Mouse (Mus musculus) embryonic stem cell, embryonic (primary cell): ENCODE results near the gene Atad1.
"Not testable (repeated sequence)": the region's sequence is repeated elsewhere in the genome, so short reads cannot be mapped to it uniquely, and the experiment has no call there.

Experiments used
- CTCF ChIA-PET, 4 experiments: fragments of 300-600 bp in 2 of 4; fragments of 350-600 bp in 2 of 4; sonication (Branson Sonifier 250); formaldehyde crosslinking; loops; one replicate each; lab custom pipeline; 2022; ENCODE audit warnings: inconsistent platforms in 2 of 4; lab: Charles Lee
- POLR2A ChIA-PET, 4 experiments: fragments of 300-600 bp in 2 of 4; fragments of 350-600 bp in 2 of 4; sonication (Branson Sonifier 250); formaldehyde crosslinking; loops; one replicate each; lab custom pipeline; 2022; ENCODE audit warnings: antibody characterized with exemption in 4 of 4, inconsistent platforms in 1 of 4; lab: Charles Lee

Gene Atad1

GRCm38 (mm10) chr19:32739686-32740085 is at the start of gene Atad1:
Atad1 (minus strand) TSS chr19:32739786.
- ChIA-PET POLR2A (interaction anchor here in 2 of 4 experiments (1.5 to 4.9 kb wide), 4 partner anchors 9 to 16 kb away, joined by 3 to 41 read pairs (median 6); no protein-coding TSS in a partner anchor), CTCF (interaction anchor here in 2 of 4 experiments (0.6 to 1.0 kb wide), 3 partner anchors 9 to 224 kb away, joined by 4 to 7 read pairs (median 5); no protein-coding TSS in a partner anchor)

- POLR2A ChIA-PET, result interaction anchor here in 2 of 4 experiments (1.3 to 1.4 kb wide), 2 partner anchors 8 to 75 kb away, joined by 3 read pairs; no protein-coding TSS in a partner anchor
- CTCF ChIA-PET, result not testable (repeated sequence)
Measured at GRCm38 (mm10) chr19:32788016-32788415, 48.4 kb upstream of the Atad1 start.

- POLR2A ChIA-PET, result interaction anchor here in 1 of 4 experiments (1.3 kb wide), 1 partner anchor 75 kb away, joined by 3 read pairs; no protein-coding TSS in a partner anchor
- CTCF ChIA-PET, result not testable (repeated sequence)
Measured at GRCm38 (mm10) chr19:32787388-32787787, 47.8 kb upstream of the Atad1 start.

- ChIA-PET CTCF (no interaction called here), POLR2A (interaction anchor here in 2 of 4 experiments (1.0 to 4.6 kb wide), 4 partner anchors 12 to 26 kb away, joined by 4 to 37 read pairs (median 17); partner anchors contain the start of gene Pten (in 2 of the 2))
Measured at GRCm38 (mm10) chr19:32781305-32782071, 41.9 kb upstream of the Atad1 start.

- CTCF ChIA-PET, result no interaction called here
- POLR2A ChIA-PET, result interaction anchor here (0.6 to 4.6 kb wide), 19 partner anchors 10 to 1310 kb away, joined by 3 to 37 read pairs (median 4); partner anchors contain the start of genes Pten (in 3 of the 4) and Papss2 (in 1 of the 4)
Measured at GRCm38 (mm10) chr19:32779131-32779530, 39.5 kb upstream of the Atad1 start.

GRCm38 (mm10) chr19:32778411-32778810 is 38.8 kb upstream of the Atad1 start:
- ChIA-PET CTCF (no interaction called here), POLR2A (interaction anchor here in 3 of 4 experiments (0.7 to 4.6 kb wide), 5 partner anchors 9 to 22 kb away, joined by 3 to 37 read pairs (median 11); partner anchors contain the start of gene Pten (in 2 of the 3))

- POLR2A ChIA-PET, result interaction anchor here in 1 of 4 experiments (0.6 to 1.9 kb wide), 11 partner anchors 8 to 201 kb away, joined by 3 to 9 read pairs (median 4); no protein-coding TSS in a partner anchor
- CTCF ChIA-PET, result interaction anchor here in 1 of 4 experiments (0.7 kb wide), 1 partner anchor 294 kb away, joined by 5 read pairs; no protein-coding TSS in a partner anchor
Measured at GRCm38 (mm10) chr19:32762493-32762892, 22.9 kb upstream of the Atad1 start.

- POLR2A ChIA-PET, result interaction anchor here in 2 of 4 experiments (0.6 to 3.1 kb wide), 9 partner anchors 8 to 367 kb away, joined by 3 to 22 read pairs (median 5); no protein-coding TSS in a partner anchor
- CTCF ChIA-PET, result interaction anchor here in 1 of 4 experiments (0.6 kb wide), 1 partner anchor 15 kb away, joined by 3 read pairs; no protein-coding TSS in a partner anchor
Measured at GRCm38 (mm10) chr19:32761162-32761561, 21.6 kb upstream of the Atad1 start.

- CTCF ChIA-PET, result interaction anchor here in 1 of 4 experiments (0.6 kb wide), 1 partner anchor 15 kb away, joined by 3 read pairs; no protein-coding TSS in a partner anchor
- POLR2A ChIA-PET, result interaction anchor here in 2 of 4 experiments (0.7 to 3.1 kb wide), 7 partner anchors 9 to 34 kb away, joined by 3 to 22 read pairs (median 5); no protein-coding TSS in a partner anchor
Measured at GRCm38 (mm10) chr19:32760499-32760898, 20.9 kb upstream of the Atad1 start.

- POLR2A ChIA-PET, result interaction anchor here in 2 of 4 experiments (1.0 to 3.1 kb wide), 3 partner anchors 10 to 14 kb away, joined by 4 to 22 read pairs (median 7); no protein-coding TSS in a partner anchor
- CTCF ChIA-PET, result no interaction called here
Measured at GRCm38 (mm10) chr19:32759357-32760024, 19.9 kb upstream of the Atad1 start.

- ChIA-PET POLR2A (interaction anchor here in 2 of 4 experiments (0.6 to 5.1 kb wide), 9 partner anchors 9 to 272 kb away, joined by 3 to 64 read pairs (median 4); no protein-coding TSS in a partner anchor), CTCF (interaction anchor here in 2 of 4 experiments (0.6 kb wide), 2 partner anchors 39 to 76 kb away, joined by 3 to 4 read pairs; no protein-coding TSS in a partner anchor)
Measured at GRCm38 (mm10) chr19:32758793-32759161, 19.2 kb upstream of the Atad1 start.

- CTCF ChIA-PET, result interaction anchor here in 2 of 4 experiments (0.6 kb wide), 2 partner anchors 38 to 75 kb away, joined by 3 to 4 read pairs; no protein-coding TSS in a partner anchor
- POLR2A ChIA-PET, result interaction anchor here in 3 of 4 experiments (0.6 to 5.4 kb wide), 39 partner anchors 7 to 483 kb away, joined by 3 to 64 read pairs (median 8); partner anchors contain the start of gene Minpp1 (in 1 of the 3)
Measured at GRCm38 (mm10) chr19:32757831-32758792, 18.5 kb upstream of the Atad1 start.

- CTCF ChIA-PET, result interaction anchor here in 2 of 4 experiments (0.8 to 3.0 kb wide), 5 partner anchors 31 to 470 kb away, joined by 4 to 12 read pairs (median 6); no protein-coding TSS in a partner anchor
Measured at GRCm38 (mm10) chr19:32756900-32757725, 17.5 kb upstream of the Atad1 start, which contains the start of gene Pten. Pten (plus strand) TSS chr19:32757497.

GRCm38 (mm10) chr19:32756636-32756899 is 17.0 kb upstream of the Atad1 start:
- ChIA-PET CTCF (interaction anchor here in 2 of 4 experiments (0.8 to 3.0 kb wide), 6 partner anchors 30 to 471 kb away, joined by 3 to 12 read pairs (median 6); no protein-coding TSS in a partner anchor), POLR2A (interaction anchor here (0.6 to 5.4 kb wide), 72 partner anchors 9 to 635 kb away, joined by 3 to 64 read pairs (median 5); partner anchors contain the start of genes Atad1 (in 1 of the 4), Minpp1 (in 1 of the 4) and Sgms1 (in 1 of the 4))

More at GRCm38 (mm10) chr19:32756900-32757725, 17.5 kb upstream of the Atad1 start, which contains the start of gene Pten:
- POLR2A ChIA-PET, result interaction anchor here (0.5 to 5.4 kb wide), 69 partner anchors 8 to 634 kb away, joined by 3 to 64 read pairs (median 5); partner anchors contain the start of genes Atad1 (in 1 of the 4), Minpp1 (in 1 of the 4) and Sgms1 (in 1 of the 4)
